ENCODE assay signal across 21 mouse cellular contexts in the genomic region with DNA sequence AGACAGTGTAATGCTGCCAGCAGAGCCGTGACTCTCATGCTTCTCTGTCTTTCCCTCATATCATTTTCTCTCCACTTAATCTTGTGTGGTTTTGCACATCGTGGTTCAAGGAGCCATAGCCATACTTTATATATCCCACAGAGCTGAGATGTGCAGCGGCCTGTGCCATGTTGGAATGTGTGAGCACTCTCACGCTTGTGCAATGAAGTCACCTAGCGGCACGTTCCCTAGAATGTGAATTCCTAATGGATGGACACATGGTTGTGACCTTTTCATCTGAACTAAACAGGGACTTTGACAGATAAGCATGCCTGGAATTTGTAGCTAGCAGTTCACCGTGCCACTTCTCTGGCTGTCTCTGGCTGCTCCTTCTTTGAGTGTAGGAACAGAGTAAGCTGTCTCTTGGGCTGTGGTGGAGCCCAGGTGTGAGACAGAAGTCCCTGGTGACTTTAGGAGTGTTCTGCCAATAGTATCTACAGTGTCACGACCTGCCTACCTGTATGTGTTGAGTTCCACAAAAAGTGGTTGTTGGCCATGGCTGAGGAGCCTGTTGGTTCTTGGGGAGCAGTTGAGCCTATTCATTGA.
DNase-seq lines count a peak whose midpoint lies in the region; ATAC-seq and TF ChIP-seq lines count a peak whose summit lies in the region.
"Had no signal": no experiment of that assay in that cellular context is flagged by ENCODE, and none has a peak within 500 bp of the region (broad histone marks: within the 10 kb centered on the region; RNA-seq: fewer than 3 reads in every experiment).

No protein-coding gene starts in this region.

- H3K9me3 ChIP-seq in heart, embryonic 10.5 days, result no peaks in the 10 kb centered on the region
- no peaks in the 10 kb centered on the region for H3K9me3 ChIP-seq in heart, embryonic 11.5 days (replicated peaks; ENCODE audit: control insufficient read depth, low read length)
- no peaks in the 10 kb centered on the region for H3K9me3 ChIP-seq in heart, postnatal 0 days (replicated peaks; ENCODE audit: control insufficient read depth, low read length)
- H3K9me3 ChIP-seq: G1E; hindbrain, embryonic 12.5 days; limb, embryonic 12.5 days; liver, embryonic 12.5 days; midbrain, embryonic 12.5 days had no signal

- H3K9ac ChIP-seq in heart, embryonic 11.5 days (ENCODE audit: low read depth, low read length), result no peak overlapping the region
- H3K9ac ChIP-seq in heart, postnatal 0 days (replicated peaks; ENCODE audit: low read depth, low read length), result no peak overlapping the region
- H3K9ac ChIP-seq: hindbrain, embryonic 12.5 days; limb, embryonic 12.5 days; liver, embryonic 12.5 days; midbrain, embryonic 12.5 days had no signal

- no peak overlapping the region for H3K4me2 ChIP-seq in heart, embryonic 11.5 days
- H3K4me2 ChIP-seq in heart, postnatal 0 days (ENCODE audit: low read depth, low read length), result no peak overlapping the region
- H3K4me2 ChIP-seq: hindbrain, embryonic 12.5 days; limb, embryonic 12.5 days; liver, embryonic 12.5 days; midbrain, embryonic 12.5 days had no signal

- DNase-seq in heart, embryonic 10.5 days (ENCODE audit: low spot score), result peak; percentile 79
- DNase-seq in heart, adult 8-10 months (ENCODE audit: low spot score), result no peak
- peak; percentile 76 for DNase-seq in Muller cell, postnatal 12 days (ENCODE audit: inconsistent ontology term)
- DNase-seq in heart, postnatal 0 days (ENCODE audit: low spot score), result peak; percentile 63
- DNase-seq in T-cell, adult 2 months (ENCODE audit: low spot score), result no peak
- DNase-seq in urinary bladder, postnatal 14 days (ENCODE audit: low spot score), result no peak
- DNase-seq: adrenal gland, postnatal 10 days; cerebellum, adult 2 months; cerebellum, postnatal 25 days; gastrocnemius, adult 2 months; kidney, adult 2 months; kidney, postnatal 10 days; lung, adult 2 months had no signal

- WGBS in heart, embryonic 10.5 days, result 44% methylated on average over 8 of the region's 8 CpGs
- WGBS in heart, embryonic 11.5 days (ENCODE audit: insufficient replicate concordance), result 41% methylated on average over 8 of the region's 8 CpGs
- 23% methylated on average over 8 of the region's 8 CpGs for WGBS in heart, postnatal 0 days

- no peaks in the 10 kb centered on the region for H3K27me3 ChIP-seq in heart, embryonic 10.5 days (ENCODE audit: insufficient read depth, poor library complexity, severe bottlenecking)
- no peaks in the 10 kb centered on the region for H3K27me3 ChIP-seq in heart, embryonic 11.5 days (ENCODE audit: control insufficient read depth, insufficient read depth, low read length)
- H3K27me3 ChIP-seq in heart, postnatal 0 days (ENCODE audit: control insufficient read depth, insufficient read depth, low read length), result no peaks in the 10 kb centered on the region
- H3K27me3 ChIP-seq: CH12.LX; hindbrain, embryonic 12.5 days; limb, embryonic 12.5 days; liver, embryonic 12.5 days; midbrain, embryonic 12.5 days had no signal

- TF ChIP-seq EP300 in heart, postnatal 0 days (IDR thresholded peaks at IDR 0.05; ENCODE audit: low read depth), result peak; percentile 68; the same call in 1 of the 2 replicates

- 0 out of 2 replicates have a peak, but pooled peaks have one; percentile 7 for TF ChIP-seq CTCF in heart, postnatal 0 days (IDR thresholded peaks at IDR 0.05; ENCODE audit: low read depth)

- ATAC-seq in heart, embryonic 11.5 days (replicated peaks; ENCODE audit: insufficient number of reproducible peaks, low FRiP score, low TSS enrichment), result 0 out of 2 replicates have a peak, but pooled peaks have one; percentile 52
- peak; percentile 85 for ATAC-seq in heart, postnatal 0 days (ENCODE audit: insufficient read depth, low read depth)
- ATAC-seq: forebrain, embryonic 14.5 days; liver, embryonic 12.5 days had no signal

- no peak overlapping the region for H3K4me3 ChIP-seq in heart, embryonic 10.5 days
- no peak overlapping the region for H3K4me3 ChIP-seq in heart, embryonic 11.5 days (ENCODE audit: low read depth, low read length)
- H3K4me3 ChIP-seq in heart, postnatal 0 days (ENCODE audit: low read depth, low read length), result no peak overlapping the region
- H3K4me3 ChIP-seq: gastrocnemius, adult 2 months; hindbrain, embryonic 12.5 days; limb, embryonic 12.5 days; liver, embryonic 12.5 days; midbrain, embryonic 12.5 days had no signal

- no peak overlapping the region; the same call in 1 of the 2 replicates for H3K27ac ChIP-seq in heart, embryonic 10.5 days
- no peak overlapping the region for H3K27ac ChIP-seq in heart, embryonic 11.5 days (ENCODE audit: low read depth, low read length)
- H3K27ac ChIP-seq in heart, postnatal 0 days (ENCODE audit: low read depth), result peak overlapping the region; percentile 78
- H3K27ac ChIP-seq: gastrocnemius, adult 2 months; hindbrain, embryonic 12.5 days; limb, embryonic 12.5 days; liver, embryonic 12.5 days; midbrain, embryonic 12.5 days had no signal

- H3K36me3 ChIP-seq in heart, embryonic 10.5 days, result no peaks in the 10 kb centered on the region
- no peaks in the 10 kb centered on the region for H3K36me3 ChIP-seq in heart, embryonic 11.5 days (ENCODE audit: control insufficient read depth, insufficient read depth, low read length)
- H3K36me3 ChIP-seq in heart, postnatal 0 days (replicated peaks; ENCODE audit: control insufficient read depth, insufficient read depth, low read length), result no peaks in the 10 kb centered on the region
- H3K36me3 ChIP-seq: G1E; hindbrain, embryonic 12.5 days; limb, embryonic 12.5 days; liver, embryonic 12.5 days; midbrain, embryonic 12.5 days had no signal

- H3K4me1 ChIP-seq in heart, embryonic 10.5 days, result peaks cover 15% of the 10 kb centered on the region; the same call in 1 of the 2 replicates
- peaks cover 6% of the 10 kb centered on the region for H3K4me1 ChIP-seq in heart, embryonic 11.5 days (ENCODE audit: control insufficient read depth, insufficient read depth, low read length)
- peaks cover 21% of the 10 kb centered on the region for H3K4me1 ChIP-seq in heart, postnatal 0 days (ENCODE audit: control insufficient read depth, insufficient read depth)
- H3K4me1 ChIP-seq: hindbrain, embryonic 12.5 days; limb, embryonic 12.5 days; liver, embryonic 12.5 days; midbrain, embryonic 12.5 days had no signal

Comparison
In these comparisons a context has a peak if more than half of its experiments do, and no peak if none do; other contexts are left out.
1. DNase-seq: peak in heart, embryonic 10.5 days (single experiment), Muller cell, postnatal 12 days (single experiment) and heart, postnatal 0 days (single experiment); none in heart, adult 8-10 months (single experiment), T-cell, adult 2 months (single experiment) and urinary bladder, postnatal 14 days (single experiment).